Mouse (Mus musculus) G1E (cell line): ENCODE results near the gene Olfr101. TPM values are rescaled to one million over a fixed set of nuclear protein-coding genes. Genes with fewer than 3 reads are reported as not detected.

Source experiments
- ATAC-seq: 2 replicates; pipeline ENCODE4 v1.8.0; 2016; ENCODE audit warnings: mild to moderate bottlenecking; ENCODE audit not compliant: insufficient number of reproducible peaks, poor library complexity, low FRiP score, severe bottlenecking; ENCODE audit errors: extremely low read depth
- DNase-seq: peaks from one replicate; pipeline ENCODE4 v3.0.0; 2012; ENCODE audit warnings: low spot score
- H3K27me3 ChIP-seq: 2 replicates; pipeline ENCODE4 v1.6.1; 2012; ENCODE audit warnings: mild to moderate bottlenecking, low read length, inconsistent platforms; ENCODE audit not compliant: insufficient read depth
- H3K36me3 ChIP-seq: replicated peaks from 2 replicates; pipeline ENCODE3; 2012; ENCODE audit warnings: mild to moderate bottlenecking, inconsistent platforms
- H3K4me1 ChIP-seq: 2 replicates; pipeline ENCODE4 v1.6.1; 2012; ENCODE audit warnings: low read depth, low read length, inconsistent platforms, mixed read lengths; ENCODE audit not compliant: insufficient read depth
- H3K4me3 ChIP-seq: 2 replicates; pipeline ENCODE4 v1.5.1; 2012; ENCODE audit warnings: low read depth, mild to moderate bottlenecking, inconsistent platforms, low read length, moderate library complexity, mixed read lengths
- H3K9me3 ChIP-seq: replicated peaks from 2 replicates; pipeline ENCODE4 v1.6.1; 2012; ENCODE audit warnings: inconsistent platforms
- CTCF ChIP-seq: IDR thresholded peaks from 2 replicates; pipeline ENCODE4 v1.5.1; 2012; ENCODE audit warnings: low read depth, low read length, inconsistent platforms, mixed read lengths
- GATA1 ChIP-seq: IDR thresholded peaks from 2 replicates; pipeline ENCODE4 v1.6.1; 2012; ENCODE audit warnings: borderline replicate concordance, low read length, inconsistent platforms, mixed read lengths
- GATA2 ChIP-seq: IDR thresholded peaks from 2 replicates; pipeline ENCODE4 v1.6.1; 2012; ENCODE audit warnings: low read depth, low read length, inconsistent platforms, borderline replicate concordance
- POLR2AphosphoS5 ChIP-seq: IDR thresholded peaks from 2 replicates; pipeline ENCODE4 v1.6.1; 2012; ENCODE audit warnings: low read depth, low read length, inconsistent platforms; ENCODE audit not compliant: insufficient replicate concordance
- TAL1 ChIP-seq: conservative IDR thresholded peaks from 2 replicates; pipeline ENCODE4 v1.6.1; 2012; ENCODE audit warnings: low read depth, low read length, inconsistent platforms, mixed read lengths
- polyA plus RNA-seq: library from polyadenylated mRNA; stranded (reverse); fragments of >175 nt; gene quantifications from 2 replicates; pipeline ENCODE4 v1.2.3, GENCODE M21; 2012
- total RNA-seq, 2 experiments: library from RNA; stranded (forward) in 1 of 2; stranded (reverse) in 1 of 2; fragments of 200-1000 nt in 1 of 2; fragments of >200 nt in 1 of 2; fragmentation: Nextera tagmentation in 1 of 2; gene quantifications; 2 replicates each; pipeline ENCODE4 v1.2.3; 2014 to 2017

Olfr101 gene
- total and polyA plus RNA-seq, 3 experiments: 0.05 TPM; not detected in 2

GRCm38 (mm10) chr17:37276573-37276972, 27.5 kb downstream of the Olfr101 start:
- no peaks in the 10 kb centered on the region for H3K4me1 ChIP-seq
- no peaks in the 10 kb centered on the region for H3K9me3 ChIP-seq
- H3K36me3 ChIP-seq: no peaks in the 10 kb centered on the region
- H3K4me3 ChIP-seq: no peak overlapping the region
- no peaks in the 10 kb centered on the region for H3K27me3 ChIP-seq
- ATAC-seq (no peak), DNase-seq (no peak)
- TF ChIP-seq POLR2AphosphoS5 (no peak), CTCF (no peak), GATA2 (no peak), TAL1 (no peak), GATA1 (no peak)

DNA sequence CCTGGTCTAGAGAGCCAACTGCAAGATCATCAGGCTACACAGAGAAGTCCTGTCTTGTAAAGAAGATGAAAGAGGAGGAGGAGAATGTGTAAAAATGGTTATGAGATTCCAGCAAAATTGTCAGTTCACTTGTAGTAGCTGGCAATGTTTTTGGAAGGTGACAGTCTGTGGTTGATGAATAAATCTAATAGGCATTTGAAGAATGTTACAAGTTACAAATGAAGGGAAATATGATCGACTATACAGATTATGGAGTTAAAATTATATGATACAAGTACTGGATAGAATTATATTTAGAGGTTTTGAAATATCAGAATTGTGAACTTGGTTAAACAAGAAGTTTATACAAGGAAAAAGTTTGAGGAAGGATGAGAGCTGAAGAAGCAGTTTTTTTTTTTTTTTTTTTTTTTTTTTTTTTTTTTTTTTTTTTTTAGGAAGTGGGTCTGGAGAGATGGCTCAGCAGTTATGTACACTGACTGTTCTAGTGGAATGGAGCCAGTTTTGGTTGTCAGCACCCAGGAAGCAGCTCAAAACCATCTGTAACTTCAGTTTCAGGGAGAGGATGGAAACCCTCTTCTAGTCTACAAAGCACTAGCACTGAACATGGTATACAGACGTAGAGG, 28.4 kb downstream of the Olfr101 start:
- no peak for TF ChIP-seq CTCF
- TF ChIP-seq GATA2: no peak
- no peak for TF ChIP-seq POLR2AphosphoS5
- no peak for TF ChIP-seq TAL1
- no peak for TF ChIP-seq GATA1
- ATAC-seq (no peak), DNase-seq (no peak)
- H3K27me3 ChIP-seq: no peaks in the 10 kb centered on the region
- H3K4me3 ChIP-seq: no peak overlapping the region
- H3K9me3 ChIP-seq: peaks cover 4% of the 10 kb centered on the region
- H3K4me1 ChIP-seq: no peaks in the 10 kb centered on the region
- no peaks in the 10 kb centered on the region for H3K36me3 ChIP-seq

DNA sequence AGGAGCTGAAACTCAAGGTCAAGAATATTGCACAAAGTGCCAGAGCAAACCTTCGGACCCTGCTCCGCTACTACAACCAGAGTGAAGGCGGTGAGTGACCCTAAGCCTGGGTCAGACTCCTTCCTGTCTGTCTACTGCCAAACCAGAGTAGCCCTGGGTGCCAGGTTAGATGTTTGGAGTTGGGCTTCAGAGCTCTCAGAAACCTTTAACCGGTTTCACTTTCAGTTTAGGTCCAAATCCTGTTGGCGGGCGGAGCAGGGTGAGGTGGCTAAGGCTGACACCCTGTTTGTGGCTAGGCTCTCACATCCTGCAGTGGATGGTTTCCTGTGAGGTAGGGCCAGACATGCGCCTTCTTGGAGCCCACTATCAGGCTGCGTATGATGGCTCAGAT, 33.4 kb downstream of the Olfr101 start:
- H3K36me3 ChIP-seq: no peaks in the 10 kb centered on the region
- DNase-seq: no peak
- TF ChIP-seq CTCF (no peak), TAL1 (no peak), GATA1 (no peak), POLR2AphosphoS5 (no peak), GATA2 (no peak)
- no peak overlapping the region for H3K4me3 ChIP-seq
- no peak for ATAC-seq
- no peaks in the 10 kb centered on the region for H3K27me3 ChIP-seq
- H3K9me3 ChIP-seq: peaks cover 12% of the 10 kb centered on the region
- no peaks in the 10 kb centered on the region for H3K4me1 ChIP-seq

- Histone ChIP-seq H3K4me1 (no peaks in the 10 kb centered on the region), H3K27me3 (no peaks in the 10 kb centered on the region), H3K4me3 (no peak within 1 kb of the TSS), H3K36me3 (no peaks in the 10 kb centered on the region), H3K9me3 (peaks cover 12% of the 10 kb centered on the region)
- ATAC-seq: no peak; the same call in 1 of the 2 replicates
- no peak for DNase-seq
- TF ChIP-seq TAL1 (no peak), CTCF (no peak), GATA2 (no peak), POLR2AphosphoS5 (no peak), GATA1 (no peak)
Measured at GRCm38 (mm10) chr17:37270058-37270701, 33.9 kb downstream of the Olfr101 start, which contains the start of gene H2-M3. Gene H2-M3 (plus strand): TSS chr17:37270220.

DNA sequence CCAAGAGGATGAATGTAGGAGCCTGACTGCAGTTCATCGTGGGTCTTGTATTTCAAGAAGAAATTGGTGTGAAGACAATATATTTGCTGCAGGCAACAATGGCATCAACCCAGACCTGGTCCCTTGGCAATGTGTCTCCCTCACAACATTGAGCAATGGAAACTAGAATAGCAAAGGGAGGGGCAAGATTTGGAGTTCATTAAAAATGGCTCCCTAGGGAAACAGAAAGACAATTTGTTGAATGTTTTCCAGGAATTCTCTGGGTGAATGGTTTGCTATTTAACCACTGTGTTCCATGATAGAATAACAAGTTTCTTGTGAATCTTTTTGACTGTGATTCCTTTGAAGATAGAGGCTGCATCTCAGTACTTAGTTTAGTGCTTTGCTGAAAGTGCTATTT, 40.5 kb downstream of the Olfr101 start, which contains the start of gene Olfr98:
Gene Olfr98, minus strand, starts transcription at position 124 of the 400 bp plus-strand sequence.
- Histone ChIP-seq H3K36me3 (no peaks in the 10 kb centered on the region), H3K27me3 (no peaks in the 10 kb centered on the region), H3K9me3 (no peaks in the 10 kb centered on the region), H3K4me1 (no peaks in the 10 kb centered on the region), H3K4me3 (no peak within 1 kb of the TSS)
- no peak for ATAC-seq
- DNase-seq: no peak
- no peak for TF ChIP-seq POLR2AphosphoS5
- no peak for TF ChIP-seq GATA1
- no peak for TF ChIP-seq GATA2
- TF ChIP-seq TAL1: no peak

- Histone ChIP-seq H3K4me3 (no peak overlapping the region), H3K27me3 (no peaks in the 10 kb centered on the region), H3K9me3 (no peaks in the 10 kb centered on the region), H3K4me1 (no peaks in the 10 kb centered on the region), H3K36me3 (no peaks in the 10 kb centered on the region)
- no peak for DNase-seq
- ATAC-seq: no peak
- TF ChIP-seq CTCF (no peak), POLR2AphosphoS5 (no peak), GATA2 (no peak), TAL1 (no peak), GATA1 (no peak)
Measured at GRCm38 (mm10) chr17:37250544-37250943, 53.6 kb downstream of the Olfr101 start.

GRCm38 (mm10) chr17:37249460-37249859, 54.7 kb downstream of the Olfr101 start:
- no peak overlapping the region for H3K4me3 ChIP-seq
- no peaks in the 10 kb centered on the region for H3K27me3 ChIP-seq
- H3K4me1 ChIP-seq: no peaks in the 10 kb centered on the region
- ATAC-seq: no peak
- TF ChIP-seq TAL1 (no peak), POLR2AphosphoS5 (no peak), GATA1 (no peak), CTCF (no peak), GATA2 (no peak)
- no peaks in the 10 kb centered on the region for H3K36me3 ChIP-seq
- no peak for DNase-seq
- no peaks in the 10 kb centered on the region for H3K9me3 ChIP-seq

Other genes with a start within 250 kb of the Olfr101 start
Only the 20 nearest of the 23 such genes appear.
- not detected in 2 replicates for gene Olfr92, start 184.2 kb downstream of the Olfr101 start, total RNA-seq (2014; fragmentation: Nextera tagmentation)
- not detected in 2 replicates for gene Olfr92, start 184.2 kb downstream of the Olfr101 start, total RNA-seq (2017)
- gene Olfr92, start 184.2 kb downstream of the Olfr101 start, polyA plus RNA-seq: not detected in 2 replicates
- not detected in 2 replicates for gene Olfr93, start 142.8 kb downstream of the Olfr101 start, total RNA-seq (2014; fragmentation: Nextera tagmentation)
- 0.06 and 0.27 TPM in 2 replicates for gene Olfr93, start 142.8 kb downstream of the Olfr101 start, total RNA-seq (2017)
- gene Olfr93, start 142.8 kb downstream of the Olfr101 start, polyA plus RNA-seq: not detected in 2 replicates
- not detected in 2 replicates for gene Ubd, start 110.4 kb downstream of the Olfr101 start, total RNA-seq (2014; fragmentation: Nextera tagmentation)
- not detected in 2 replicates for gene Ubd, start 110.4 kb downstream of the Olfr101 start, total RNA-seq (2017)
- gene Ubd, start 110.4 kb downstream of the Olfr101 start, polyA plus RNA-seq: not detected in 2 replicates
- not detected in 2 replicates for gene Olfr94, start 103.3 kb downstream of the Olfr101 start, total RNA-seq (2014; fragmentation: Nextera tagmentation)
- gene Olfr94, start 103.3 kb downstream of the Olfr101 start, total RNA-seq (2017): 0.06 and 0.11 TPM in 2 replicates
- not detected in 2 replicates for gene Olfr94, start 103.3 kb downstream of the Olfr101 start, polyA plus RNA-seq
- gene Olfr95, start 91.2 kb downstream of the Olfr101 start, total RNA-seq (2014; fragmentation: Nextera tagmentation): not detected in 2 replicates
- gene Olfr95, start 91.2 kb downstream of the Olfr101 start, total RNA-seq (2017): under 0.01 and 0.05 TPM in 2 replicates
- not detected in 2 replicates for gene Olfr95, start 91.2 kb downstream of the Olfr101 start, polyA plus RNA-seq
- gene Olfr96, start 84.2 kb downstream of the Olfr101 start, total RNA-seq (2014; fragmentation: Nextera tagmentation): not detected in 2 replicates
- gene Olfr96, start 84.2 kb downstream of the Olfr101 start, total RNA-seq (2017): 0.06 TPM in 1 of 2 replicates, not detected in the other
- not detected in 2 replicates for gene Olfr96, start 84.2 kb downstream of the Olfr101 start, polyA plus RNA-seq
- gene Olfr97, start 67.0 kb downstream of the Olfr101 start, total RNA-seq (2014; fragmentation: Nextera tagmentation): not detected in 2 replicates
- 0.11 and 0.35 TPM in 2 replicates for gene Olfr97, start 67.0 kb downstream of the Olfr101 start, total RNA-seq (2017)
- not detected in 2 replicates for gene Olfr97, start 67.0 kb downstream of the Olfr101 start, polyA plus RNA-seq
- not detected in 2 replicates for gene Olfr98, start 40.6 kb downstream of the Olfr101 start, total RNA-seq (2014; fragmentation: Nextera tagmentation)
- gene Olfr98, start 40.6 kb downstream of the Olfr101 start, total RNA-seq (2017): not detected in 2 replicates
- not detected in 2 replicates for gene Olfr98, start 40.6 kb downstream of the Olfr101 start, polyA plus RNA-seq
- gene H2-M3, start 34.1 kb downstream of the Olfr101 start, total RNA-seq (2014; fragmentation: Nextera tagmentation): not detected in 2 replicates
- not detected in 2 replicates for gene H2-M3, start 34.1 kb downstream of the Olfr101 start, total RNA-seq (2017)
- not detected in 2 replicates for gene H2-M3, start 34.1 kb downstream of the Olfr101 start, polyA plus RNA-seq
- gene Olfr99, start 20.9 kb downstream of the Olfr101 start, total RNA-seq (2014; fragmentation: Nextera tagmentation): not detected in 2 replicates
- not detected in 2 replicates for gene Olfr99, start 20.9 kb downstream of the Olfr101 start, total RNA-seq (2017)
- gene Olfr99, start 20.9 kb downstream of the Olfr101 start, polyA plus RNA-seq: not detected in 2 replicates
- not detected in 2 replicates for gene Olfr102, start 12.7 kb upstream of the Olfr101 start, total RNA-seq (2014; fragmentation: Nextera tagmentation)
- gene Olfr102, start 12.7 kb upstream of the Olfr101 start, total RNA-seq (2017): 0.12 TPM in 1 of 2 replicates, not detected in the other
- gene Olfr102, start 12.7 kb upstream of the Olfr101 start, polyA plus RNA-seq: not detected in 2 replicates
- gene Olfr103, start 35.4 kb upstream of the Olfr101 start, total RNA-seq (2014; fragmentation: Nextera tagmentation): not detected in 2 replicates
- 0.05 TPM in 1 of 2 replicates, not detected in the other for gene Olfr103, start 35.4 kb upstream of the Olfr101 start, total RNA-seq (2017)
- gene Olfr103, start 35.4 kb upstream of the Olfr101 start, polyA plus RNA-seq: not detected in 2 replicates
- not detected in 2 replicates for gene Olfr104-ps, start 55.3 kb upstream of the Olfr101 start, total RNA-seq (2014; fragmentation: Nextera tagmentation)
- gene Olfr104-ps, start 55.3 kb upstream of the Olfr101 start, total RNA-seq (2017): 0.06 and 0.16 TPM in 2 replicates
- not detected in 2 replicates for gene Olfr104-ps, start 55.3 kb upstream of the Olfr101 start, polyA plus RNA-seq
- gene Olfr105-ps, start 74.7 kb upstream of the Olfr101 start, total RNA-seq (2014; fragmentation: Nextera tagmentation): not detected in 2 replicates
- 0.06 and 0.11 TPM in 2 replicates for gene Olfr105-ps, start 74.7 kb upstream of the Olfr101 start, total RNA-seq (2017)
- gene Olfr105-ps, start 74.7 kb upstream of the Olfr101 start, polyA plus RNA-seq: not detected in 2 replicates
- not detected in 2 replicates for gene Olfr106-ps, start 86.1 kb upstream of the Olfr101 start, total RNA-seq (2014; fragmentation: Nextera tagmentation)
- gene Olfr106-ps, start 86.1 kb upstream of the Olfr101 start, total RNA-seq (2017): not detected in 2 replicates
- gene Olfr106-ps, start 86.1 kb upstream of the Olfr101 start, polyA plus RNA-seq: not detected in 2 replicates
- not detected in 2 replicates for gene Olfr107, start 94.9 kb upstream of the Olfr101 start, total RNA-seq (2014; fragmentation: Nextera tagmentation)
- gene Olfr107, start 94.9 kb upstream of the Olfr101 start, total RNA-seq (2017): 0.06 and 0.16 TPM in 2 replicates
- gene Olfr107, start 94.9 kb upstream of the Olfr101 start, polyA plus RNA-seq: not detected in 2 replicates
- gene Olfr108, start 141.2 kb upstream of the Olfr101 start, total RNA-seq (2014; fragmentation: Nextera tagmentation): not detected in 2 replicates
- gene Olfr108, start 141.2 kb upstream of the Olfr101 start, total RNA-seq (2017): 0.11 TPM in 1 of 2 replicates, not detected in the other
- gene Olfr108, start 141.2 kb upstream of the Olfr101 start, polyA plus RNA-seq: not detected in 2 replicates
- not detected in 2 replicates for gene Olfr109, start 154.6 kb upstream of the Olfr101 start, total RNA-seq (2014; fragmentation: Nextera tagmentation)
- 0.05 and 0.06 TPM in 2 replicates for gene Olfr109, start 154.6 kb upstream of the Olfr101 start, total RNA-seq (2017)
- not detected in 2 replicates for gene Olfr109, start 154.6 kb upstream of the Olfr101 start, polyA plus RNA-seq
- gene H2-M2, start 179.2 kb upstream of the Olfr101 start, total RNA-seq (2014; fragmentation: Nextera tagmentation): not detected in 2 replicates
- gene H2-M2, start 179.2 kb upstream of the Olfr101 start, total RNA-seq (2017): not detected in 2 replicates
- not detected in 2 replicates for gene H2-M2, start 179.2 kb upstream of the Olfr101 start, polyA plus RNA-seq
- gene Olfr110, start 188.2 kb upstream of the Olfr101 start, total RNA-seq (2014; fragmentation: Nextera tagmentation): not detected in 2 replicates
- gene Olfr110, start 188.2 kb upstream of the Olfr101 start, total RNA-seq (2017): not detected in 2 replicates
- not detected in 2 replicates for gene Olfr110, start 188.2 kb upstream of the Olfr101 start, polyA plus RNA-seq